23 mouse cellular contexts compared by ENCODE assay signal in the genomic region with DNA sequence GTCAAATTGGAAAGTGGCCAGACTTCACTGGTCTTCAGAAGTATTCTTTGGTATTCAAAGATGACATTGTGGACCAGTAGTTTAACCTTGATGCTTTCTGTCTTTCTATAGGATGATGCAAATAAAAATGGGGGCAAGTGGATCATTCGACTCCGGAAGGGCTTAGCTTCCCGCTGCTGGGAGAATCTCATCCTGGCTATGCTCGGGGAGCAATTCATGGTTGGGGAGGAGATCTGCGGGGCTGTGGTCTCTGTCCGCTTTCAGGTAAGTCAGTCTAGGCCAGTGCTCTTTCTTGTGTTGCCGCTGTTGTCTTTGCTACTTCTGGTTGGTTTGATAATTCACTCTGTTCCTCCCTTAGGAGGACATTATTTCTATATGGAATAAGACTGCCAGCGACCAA. TPM values are rescaled to one million over a fixed set of nuclear protein-coding genes. Genes with fewer than 3 reads are reported as not detected.
DNase-seq lines count a peak whose midpoint lies in the region; TF ChIP-seq lines count a peak whose summit lies in the region.
"Had no signal": no experiment of that assay in that cellular context is flagged by ENCODE, and none has a peak within 500 bp of the region (broad histone marks: within the 10 kb centered on the region; RNA-seq: fewer than 3 reads in every experiment).

No protein-coding gene starts in this region.

- peak; percentile 81 for DNase-seq in ES-CJ7 (ENCODE audit: low read depth, low spot score)
- peak; percentile 90 for DNase-seq in R1 (ENCODE audit: low read depth, low spot score)
- no peak for DNase-seq in adrenal gland, adult 8-10 months
- DNase-seq in adrenal gland, postnatal 14 days: no peak
- no peak for DNase-seq in cerebellum, postnatal 14 days
- DNase-seq: adrenal gland, postnatal 10 days; adrenal gland, postnatal 36 days; B cell, adult 2 months; cerebellum, adult 11-12 months; cerebellum, adult 2 months; cerebellum, adult 9-10 months; cerebellum, postnatal 10 days; forebrain, postnatal 0 days had no signal

- peak overlapping the region; percentile 68 for H3K4me3 ChIP-seq in E14TG2a.4 (replicated peaks; ENCODE audit: low read length)
- H3K4me3 ChIP-seq: embryonic facial prominence, embryonic 10.5 days; embryonic facial prominence, embryonic 12.5 days; forebrain, embryonic 13.5 days; forebrain, embryonic 15.5 days had no signal

- peaks cover 88% of the 10 kb centered on the region for H3K4me1 ChIP-seq in E14TG2a.4 (replicated peaks; ENCODE audit: low read depth, low read length)
- H3K4me1 ChIP-seq: embryonic facial prominence, embryonic 10.5 days; embryonic facial prominence, embryonic 12.5 days; forebrain, embryonic 13.5 days; forebrain, embryonic 15.5 days had no signal

- peaks cover 91% of the 10 kb centered on the region for H3K36me3 ChIP-seq in E14TG2a.4 (ENCODE audit: insufficient read depth, low read length)

- no peaks in the 10 kb centered on the region for H3K27me3 ChIP-seq in E14TG2a.4 (ENCODE audit: insufficient read depth, low read length)
- H3K27me3 ChIP-seq: CH12.LX; embryonic facial prominence, embryonic 12.5 days; forebrain, embryonic 13.5 days; forebrain, embryonic 15.5 days; Patski had no signal

- TF ChIP-seq CTCF in E14TG2a.4 (conservative IDR thresholded peaks at IDR 0.05; ENCODE audit: low read length): no peak

- no peaks in the 10 kb centered on the region for H3K9me3 ChIP-seq in E14TG2a.4 (ENCODE audit: low read length)
- H3K9me3 ChIP-seq: embryonic facial prominence, embryonic 10.5 days; embryonic facial prominence, embryonic 12.5 days; forebrain, embryonic 13.5 days; forebrain, embryonic 15.5 days; G1E had no signal

RNA-seq across cellular contexts. Expression of a gene that starts 12.0 kb away (rescaled TPM):
- 10 to 100 TPM; 69.8 to 78.4 (median 73.4) TPM for total RNA-seq in adrenal gland, adult 8-10 months (2022)
- total RNA-seq in adrenal gland, postnatal 14 days (2021): 94.4 and 104 TPM in 2 replicates

RNA-seq across cellular contexts. Expression of a gene that starts 21.3 kb away (rescaled TPM):
- not detected for total RNA-seq in adrenal gland, adult 8-10 months (2022)
- total RNA-seq in adrenal gland, postnatal 14 days (2021): not detected in 2 replicates
- total RNA-seq: adrenal gland, adult 18-20 months; adrenal gland, postnatal 36 days; forebrain, postnatal 0 days; gastrocnemius, adult 18-20 months had no signal

RNA-seq across cellular contexts. Expression of a gene that starts 35.3 kb away (rescaled TPM):
- not detected for total RNA-seq in adrenal gland, adult 8-10 months (2022)
- total RNA-seq in adrenal gland, postnatal 14 days (2021): not detected in 2 replicates
- total RNA-seq: adrenal gland, adult 18-20 months; adrenal gland, postnatal 36 days; CH12.LX; forebrain, postnatal 0 days; G1E had no signal

RNA-seq across cellular contexts. Expression of a gene that starts 38.4 kb away (rescaled TPM):
- total RNA-seq in adrenal gland, adult 8-10 months (2022): 100 to 1,000 TPM; 293 to 561 (median 377) TPM
- total RNA-seq in adrenal gland, postnatal 14 days (2021): 245 and 250 TPM in 2 replicates

RNA-seq across cellular contexts. Expression of a gene that starts 42.6 kb away (rescaled TPM):
- total RNA-seq in adrenal gland, adult 8-10 months (2022): not detected
- not detected in 2 replicates for total RNA-seq in adrenal gland, postnatal 14 days (2021)
- total RNA-seq: adrenal gland, adult 18-20 months; adrenal gland, postnatal 10 days; adrenal gland, postnatal 36 days; CH12.LX; G1E; gastrocnemius, adult 18-20 months had no signal

Comparison
In these comparisons a context has a peak if more than half of its experiments do, and no peak if none do; other contexts are left out.
1. DNase-seq: peak in ES-CJ7 (single experiment) and R1 (single experiment); none in adrenal gland, adult 8-10 months (single experiment), adrenal gland, postnatal 14 days (single experiment) and cerebellum, postnatal 14 days (0 of 2).